Mouse (Mus musculus): ENCODE results near the gene Cdc73. TPM values are rescaled to one million over a fixed set of nuclear protein-coding genes. Genes with fewer than 3 reads are reported as not detected.

Gene Cdc73
- polyA plus RNA-seq, 1 experiment from 2014 or later: 28.0 TPM

DNA sequence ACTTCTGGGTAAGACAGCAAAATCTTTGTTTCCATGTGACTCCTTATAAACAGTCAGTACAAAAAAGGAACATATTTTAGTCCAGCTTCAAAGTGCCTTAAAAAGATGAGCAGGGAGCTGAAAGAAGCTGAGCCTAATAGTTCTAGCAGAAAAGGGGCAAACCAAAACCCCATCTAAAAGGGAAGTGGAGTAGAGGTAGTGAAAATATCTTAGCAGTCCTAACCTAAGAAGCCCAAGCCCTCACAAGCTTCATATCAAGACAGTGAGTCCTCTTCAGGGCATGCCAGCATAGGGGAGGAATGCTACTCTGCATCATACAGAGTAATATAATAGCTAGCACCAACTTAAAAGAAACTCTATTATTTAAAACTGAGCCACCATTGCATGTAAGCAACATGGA lies 80.8 kb downstream of the Cdc73 start:
- no peaks in the 10 kb centered on the region for H3K4me1 ChIP-seq
- H3K27me3 ChIP-seq: no peaks in the 10 kb centered on the region
- no peak overlapping the region for H3K4me3 ChIP-seq
- no peak overlapping the region for H3K4me2 ChIP-seq
- H3K27ac ChIP-seq: no peak overlapping the region
- ATAC-seq (ENCODE audit: insufficient number of reproducible peaks, insufficient read depth, low FRiP score, low TSS enrichment, low read depth): no peak
- peaks cover 24% of the 10 kb centered on the region for H3K36me3 ChIP-seq
- H3K9me3 ChIP-seq: no peaks in the 10 kb centered on the region
- H3K9ac ChIP-seq: no peak overlapping the region

- Histone ChIP-seq H3K4me1 (no peaks in the 10 kb centered on the region), H3K27me3 (no peaks in the 10 kb centered on the region), H3K9me3 (no peaks in the 10 kb centered on the region), H3K4me2 (no peak overlapping the region), H3K36me3 (peaks cover 15% of the 10 kb centered on the region), H3K9ac (no peak overlapping the region), H3K4me3 (no peak overlapping the region), H3K27ac (no peak overlapping the region)
- 31% methylated on average over 2 of the region's 2 CpGs for WGBS
- no peak for ATAC-seq (ENCODE audit: insufficient number of reproducible peaks, insufficient read depth, low FRiP score, low TSS enrichment, low read depth)
These were observed 82.9 kb downstream of the Cdc73 start for GRCm38 (mm10) chr1:143619760-143620159.

GRCm38 (mm10) chr1:143612901-143613300 lies 89.8 kb downstream of the Cdc73 start:
- 95% methylated on average over 2 of the region's 2 CpGs for WGBS
- Histone ChIP-seq H3K4me3 (no peak overlapping the region), H3K9ac (no peak overlapping the region), H3K4me1 (no peaks in the 10 kb centered on the region), H3K9me3 (no peaks in the 10 kb centered on the region), H3K27ac (no peak overlapping the region), H3K36me3 (peaks cover 24% of the 10 kb centered on the region), H3K4me2 (no peak overlapping the region), H3K27me3 (no peaks in the 10 kb centered on the region)
- no peak for ATAC-seq (ENCODE audit: insufficient number of reproducible peaks, insufficient read depth, low FRiP score, low TSS enrichment, low read depth)

GRCm38 (mm10) chr1:143608911-143609310 lies 93.8 kb downstream of the Cdc73 start:
- H3K9ac ChIP-seq: no peak overlapping the region
- no peak for ATAC-seq (ENCODE audit: insufficient number of reproducible peaks, insufficient read depth, low FRiP score, low TSS enrichment, low read depth)
- WGBS: 82% methylated on average over 2 of the region's 2 CpGs
- H3K4me2 ChIP-seq: no peak overlapping the region
- H3K4me3 ChIP-seq: no peak overlapping the region
- no peaks in the 10 kb centered on the region for H3K4me1 ChIP-seq
- H3K9me3 ChIP-seq: no peaks in the 10 kb centered on the region
- no peak overlapping the region for H3K27ac ChIP-seq
- no peaks in the 10 kb centered on the region for H3K27me3 ChIP-seq
- peaks cover 13% of the 10 kb centered on the region for H3K36me3 ChIP-seq

DNA sequence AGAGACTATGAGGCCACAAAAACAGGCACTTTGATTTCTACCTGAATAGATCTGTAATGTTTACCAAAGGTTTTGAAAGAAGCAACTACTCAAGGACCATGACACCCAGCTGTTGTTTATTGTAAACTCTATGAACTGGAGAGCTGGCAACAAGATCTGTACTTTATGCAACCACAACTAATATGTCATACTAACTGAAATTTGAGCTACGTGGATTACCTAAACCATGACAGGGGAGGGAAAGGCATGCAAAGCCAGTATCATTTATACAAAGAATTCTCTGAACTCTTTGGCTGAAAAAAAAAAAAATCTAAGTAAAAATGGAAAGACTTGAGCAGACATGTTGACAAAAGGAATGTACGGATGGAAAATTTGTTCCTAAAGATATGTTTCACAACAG lies 105.8 kb downstream of the Cdc73 start:
- no peak overlapping the region for H3K9ac ChIP-seq
- no peak overlapping the region for H3K4me3 ChIP-seq
- no peak for ATAC-seq (ENCODE audit: insufficient number of reproducible peaks, insufficient read depth, low FRiP score, low TSS enrichment, low read depth)
- no peaks in the 10 kb centered on the region for H3K27me3 ChIP-seq
- no peak overlapping the region for H3K27ac ChIP-seq
- WGBS: 47% methylated on average over 2 of the region's 2 CpGs
- H3K4me2 ChIP-seq: no peak overlapping the region
- no peaks in the 10 kb centered on the region for H3K4me1 ChIP-seq
- H3K36me3 ChIP-seq: no peaks in the 10 kb centered on the region
- no peaks in the 10 kb centered on the region for H3K9me3 ChIP-seq

- Histone ChIP-seq H3K4me2 (no peak overlapping the region), H3K36me3 (no peaks in the 10 kb centered on the region), H3K27me3 (no peaks in the 10 kb centered on the region), H3K4me1 (no peaks in the 10 kb centered on the region), H3K4me3 (no peak overlapping the region), H3K9ac (no peak overlapping the region), H3K27ac (no peak overlapping the region), H3K9me3 (no peaks in the 10 kb centered on the region)
- WGBS: 86% methylated on average over 10 of the region's 10 CpGs
- ATAC-seq (ENCODE audit: insufficient number of reproducible peaks, insufficient read depth, low FRiP score, low TSS enrichment, low read depth): no peak
These were observed 125.7 kb downstream of the Cdc73 start for GRCm38 (mm10) chr1:143576824-143577543.

GRCm38 (mm10) chr1:143558235-143558634 lies 144.5 kb downstream of the Cdc73 start:
- no peak overlapping the region for H3K27ac ChIP-seq
- H3K4me3 ChIP-seq: no peak overlapping the region
- H3K9ac ChIP-seq: no peak overlapping the region
- no peak for ATAC-seq (ENCODE audit: insufficient number of reproducible peaks, insufficient read depth, low FRiP score, low TSS enrichment, low read depth)
- no peaks in the 10 kb centered on the region for H3K4me1 ChIP-seq
- no peaks in the 10 kb centered on the region for H3K27me3 ChIP-seq
- no peaks in the 10 kb centered on the region for H3K36me3 ChIP-seq
- H3K9me3 ChIP-seq: no peaks in the 10 kb centered on the region
- H3K4me2 ChIP-seq: no peak overlapping the region
- WGBS: 82% methylated on average over 1 of the region's 1 CpGs

DNA sequence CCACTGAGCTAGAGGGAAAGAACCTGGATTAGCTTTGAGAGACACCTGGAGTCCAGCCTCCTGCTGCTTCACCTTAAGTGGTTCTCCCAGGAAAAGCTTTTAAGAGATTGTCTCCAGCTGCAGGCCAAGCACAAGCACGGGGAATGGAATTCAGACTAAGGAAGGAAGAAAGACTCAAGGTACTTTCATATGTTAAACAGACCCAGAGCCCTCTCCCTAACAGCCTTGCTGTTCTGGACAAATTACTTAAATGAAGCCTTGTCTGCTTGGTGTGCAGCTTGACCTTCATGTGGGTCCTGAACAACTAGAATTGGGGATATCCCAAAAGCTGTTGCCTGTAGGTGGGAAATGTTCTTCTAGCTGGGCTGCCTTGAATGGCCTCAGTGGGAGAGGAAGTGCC lies 147.2 kb downstream of the Cdc73 start:
- ATAC-seq (ENCODE audit: insufficient number of reproducible peaks, insufficient read depth, low FRiP score, low TSS enrichment, low read depth): no peak
- no peak overlapping the region for H3K4me2 ChIP-seq
- H3K9ac ChIP-seq: no peak overlapping the region
- no peaks in the 10 kb centered on the region for H3K9me3 ChIP-seq
- H3K4me3 ChIP-seq: no peak overlapping the region
- no peaks in the 10 kb centered on the region for H3K36me3 ChIP-seq
- H3K27me3 ChIP-seq: no peaks in the 10 kb centered on the region
- no peak overlapping the region for H3K27ac ChIP-seq
- no peaks in the 10 kb centered on the region for H3K4me1 ChIP-seq
- 5% methylated on average over 1 of the region's 1 CpGs for WGBS

DNA sequence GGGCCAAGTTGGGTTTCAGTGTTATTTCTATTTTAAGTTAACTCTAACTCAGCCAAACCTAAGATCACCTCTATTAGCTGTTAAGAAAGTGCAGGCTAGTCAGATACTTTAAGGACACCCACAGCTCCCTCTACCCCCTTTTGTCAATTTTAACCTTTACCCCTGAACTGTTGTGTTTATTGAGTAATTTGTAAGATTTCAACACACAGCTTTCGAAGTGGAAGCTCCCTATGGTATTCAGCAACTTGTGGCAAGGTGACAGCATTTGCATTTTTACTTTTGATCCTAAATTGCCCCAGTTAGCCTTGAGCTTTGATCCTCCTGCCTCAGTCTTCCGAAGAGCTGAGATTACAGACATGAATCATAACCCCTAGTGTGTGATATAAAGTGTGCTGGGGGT lies 148.1 kb downstream of the Cdc73 start:
- Histone ChIP-seq H3K4me1 (no peaks in the 10 kb centered on the region), H3K27ac (no peak overlapping the region), H3K36me3 (no peaks in the 10 kb centered on the region), H3K4me2 (no peak overlapping the region), H3K9ac (no peak overlapping the region), H3K4me3 (no peak overlapping the region), H3K27me3 (no peaks in the 10 kb centered on the region), H3K9me3 (no peaks in the 10 kb centered on the region)
- ATAC-seq (ENCODE audit: insufficient number of reproducible peaks, insufficient read depth, low FRiP score, low TSS enrichment, low read depth): no peak
- WGBS: 51% methylated on average over 2 of the region's 2 CpGs

Other genes starting within 250 kb of the Cdc73 start
- gene B3galt2, start 62.2 kb downstream of the Cdc73 start, polyA plus RNA-seq (2015; fragmentation: Nextera tagmentation; extraction: Ambion mirVana): 0.55 and 0.56 TPM in 2 replicates
- gene Glrx2, start 13.4 kb upstream of the Cdc73 start, polyA plus RNA-seq (2015; fragmentation: Nextera tagmentation; extraction: Ambion mirVana): 111 and 122 TPM in 2 replicates
- gene Trove2, start 74.2 kb upstream of the Cdc73 start, polyA plus RNA-seq (2015; fragmentation: Nextera tagmentation; extraction: Ambion mirVana): 25.9 and 30.3 TPM in 2 replicates
- 90.9 and 94.8 TPM in 2 replicates for gene Uchl5, start 74.4 kb upstream of the Cdc73 start, polyA plus RNA-seq (2015; fragmentation: Nextera tagmentation; extraction: Ambion mirVana)

All from embryonic facial prominence, embryonic 13.5 days (tissue).